13 mouse cellular contexts compared by ENCODE assay signal in the genomic region with DNA sequence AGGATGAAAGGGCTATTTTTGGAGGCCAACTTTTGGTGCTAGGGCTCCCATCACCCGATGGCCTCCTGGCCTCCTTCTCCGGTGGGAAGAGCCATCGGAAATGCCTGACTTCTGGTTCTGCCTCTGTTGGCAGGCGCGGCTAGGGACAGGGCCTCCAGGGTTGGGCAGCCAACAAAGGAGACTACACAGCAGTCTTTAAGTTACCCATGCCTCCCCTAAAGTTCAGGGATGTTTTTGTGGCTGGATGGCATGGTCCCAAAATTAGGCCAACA.
DNase-seq lines count a peak whose midpoint lies in the region; ATAC-seq lines count a peak whose summit lies in the region.
"Had no signal": no experiment of that assay in that cellular context is flagged by ENCODE, and none has a peak within 500 bp of the region (broad histone marks: within the 10 kb centered on the region; RNA-seq: fewer than 3 reads in every experiment).

No protein-coding gene starts in this region.

- 89% methylated on average over 5 of the region's 5 CpGs for WGBS in lung, embryonic 16.5 days
- 69% methylated on average over 5 of the region's 5 CpGs for whole genome bisulfite sequencing in heart, embryonic 12.5 days
- 84% methylated on average over 5 of the region's 5 CpGs for WGBS in stomach, embryonic 15.5 days

- H3K4me1 ChIP-seq in lung, embryonic 16.5 days (replicated peaks; ENCODE audit: control insufficient read depth, insufficient read depth, low read length), result peaks cover 12% of the 10 kb centered on the region; the same call in 1 of the 2 replicates
- H3K4me1 ChIP-seq in heart, embryonic 12.5 days (replicated peaks), result peaks cover 30% of the 10 kb centered on the region
- peaks cover 9% of the 10 kb centered on the region for H3K4me1 ChIP-seq in stomach, embryonic 15.5 days

- no peak overlapping the region for H3K9ac ChIP-seq in lung, embryonic 16.5 days (ENCODE audit: low read length)
- H3K9ac ChIP-seq in heart, embryonic 12.5 days, result no peak overlapping the region
- H3K9ac ChIP-seq in stomach, embryonic 15.5 days, result no peak overlapping the region
- H3K9ac ChIP-seq: embryonic facial prominence, embryonic 12.5 days; neural tube, embryonic 15.5 days had no signal

- H3K9me3 ChIP-seq in lung, embryonic 16.5 days (ENCODE audit: control insufficient read depth, low read length), result no peaks in the 10 kb centered on the region
- H3K9me3 ChIP-seq in heart, embryonic 12.5 days (replicated peaks), result no peaks in the 10 kb centered on the region
- no peaks in the 10 kb centered on the region for H3K9me3 ChIP-seq in stomach, embryonic 15.5 days
- H3K9me3 ChIP-seq: embryonic facial prominence, embryonic 12.5 days; neural tube, embryonic 15.5 days had no signal

- H3K4me3 ChIP-seq in lung, embryonic 16.5 days (ENCODE audit: low read length), result no peak overlapping the region
- H3K4me3 ChIP-seq in heart, embryonic 12.5 days, result no peak overlapping the region
- H3K4me3 ChIP-seq in stomach, embryonic 15.5 days (replicated peaks), result no peak overlapping the region
- H3K4me3 ChIP-seq: embryonic facial prominence, embryonic 12.5 days; neural tube, embryonic 15.5 days had no signal

- no peak for DNase-seq in lung, postnatal 36 days
- DNase-seq in kidney, adult 8-10 months, result peak; percentile 30 to 38
- no peak for DNase-seq in T-cell, adult 2 months (ENCODE audit: low spot score)
- no peak for DNase-seq in ovary, postnatal 14 days (ENCODE audit: low spot score)
- DNase-seq: cerebellum, adult 11-12 months; thymus, postnatal 4 days had no signal

- peak overlapping the region; percentile 86 for H3K27ac ChIP-seq in lung, embryonic 16.5 days (ENCODE audit: low read length)
- H3K27ac ChIP-seq in heart, embryonic 12.5 days (ENCODE audit: poor library complexity, severe bottlenecking), result 0 out of 2 replicates have a peak overlapping the region, but pooled peaks have one; percentile 55
- 0 out of 2 replicates have a peak overlapping the region, but pooled peaks have one; percentile 46 for H3K27ac ChIP-seq in stomach, embryonic 15.5 days
- H3K27ac ChIP-seq: embryonic facial prominence, embryonic 12.5 days; neural tube, embryonic 15.5 days had no signal

- no peak overlapping the region for H3K4me2 ChIP-seq in lung, embryonic 16.5 days (ENCODE audit: low read depth, low read length)
- H3K4me2 ChIP-seq in heart, embryonic 12.5 days, result no peak overlapping the region
- H3K4me2 ChIP-seq in stomach, embryonic 15.5 days, result no peak overlapping the region
- H3K4me2 ChIP-seq: embryonic facial prominence, embryonic 12.5 days; midbrain, embryonic 11.5 days; neural tube, embryonic 15.5 days had no signal

- H3K36me3 ChIP-seq in lung, embryonic 16.5 days (ENCODE audit: control insufficient read depth, insufficient read depth, low read length), result no peaks in the 10 kb centered on the region
- H3K36me3 ChIP-seq in heart, embryonic 12.5 days, result no peaks in the 10 kb centered on the region
- H3K36me3 ChIP-seq in stomach, embryonic 15.5 days, result no peaks in the 10 kb centered on the region
- H3K36me3 ChIP-seq: embryonic facial prominence, embryonic 12.5 days; neural tube, embryonic 15.5 days had no signal

- no peaks in the 10 kb centered on the region for H3K27me3 ChIP-seq in lung, embryonic 16.5 days (ENCODE audit: control insufficient read depth, insufficient read depth, low read depth, low read length)
- no peaks in the 10 kb centered on the region for H3K27me3 ChIP-seq in heart, embryonic 12.5 days (replicated peaks)
- H3K27me3 ChIP-seq in stomach, embryonic 15.5 days (replicated peaks), result 0 out of 2 replicates have a peak, but pooled peaks cover 5% of the 10 kb centered on the region
- H3K27me3 ChIP-seq: embryonic facial prominence, embryonic 12.5 days had no signal

- no peak for ATAC-seq in lung, embryonic 16.5 days (ENCODE audit: low read depth)
- no peak for ATAC-seq in heart, embryonic 12.5 days (ENCODE audit: insufficient number of reproducible peaks, low FRiP score)
- ATAC-seq in stomach, embryonic 15.5 days (ENCODE audit: insufficient read depth, low FRiP score, low read depth), result no peak
- ATAC-seq: inflammation-experienced regulatory T-cells, adult 6 months had no signal

Comparison
In these comparisons a context has a peak if more than half of its experiments do, and no peak if none do; other contexts are left out.
1. DNase-seq: peak in kidney, adult 8-10 months (2 of 2); none in lung, postnatal 36 days (single experiment), T-cell, adult 2 months (single experiment) and ovary, postnatal 14 days (single experiment).
2. Peak in every context shown above with its lines, with median percentiles within 50 percentile points of each other: H3K27ac ChIP-seq.